Mouse (Mus musculus): ENCODE data around the gene Fabp1. TPM values are rescaled to one million over a fixed set of nuclear protein-coding genes. Genes with fewer than 3 reads are reported as not detected.

The Fabp1 gene
- polyA plus RNA-seq, 1 experiment from 2014 or later: 0.43 TPM

- Histone ChIP-seq H3K36me3 (ENCODE audit: control insufficient read depth, insufficient read depth, low read length) (no peaks in the 10 kb centered on the region), H3K9me3 (ENCODE audit: control insufficient read depth, low read length) (no peaks in the 10 kb centered on the region), H3K27ac (ENCODE audit: low read depth, low read length) (no peak overlapping the region), H3K4me2 (replicated peaks; ENCODE audit: low read depth, low read length) (no peak overlapping the region), H3K27me3 (ENCODE audit: control insufficient read depth, insufficient read depth, low read length) (no peaks in the 10 kb centered on the region), H3K4me3 (ENCODE audit: low read length) (no peak overlapping the region), H3K9ac (ENCODE audit: low read depth, low read length) (no peak overlapping the region), H3K4me1 (ENCODE audit: control insufficient read depth, insufficient read depth, low read length) (no peaks in the 10 kb centered on the region)
- ATAC-seq (ENCODE audit: low FRiP score, low TSS enrichment): no peak
- WGBS: 64% methylated on average over 5 of the region's 5 CpGs
Observed at GRCm38 (mm10) chr6:71201925-71202324, 2.3 kb downstream of the Fabp1 start.

GRCm38 (mm10) chr6:71203674-71204073 lies 4.0 kb downstream of the Fabp1 start:
- Histone ChIP-seq H3K27ac (ENCODE audit: low read depth, low read length) (no peak overlapping the region), H3K36me3 (ENCODE audit: control insufficient read depth, insufficient read depth, low read length) (no peaks in the 10 kb centered on the region), H3K4me1 (ENCODE audit: control insufficient read depth, insufficient read depth, low read length) (no peaks in the 10 kb centered on the region), H3K27me3 (ENCODE audit: control insufficient read depth, insufficient read depth, low read length) (no peaks in the 10 kb centered on the region), H3K4me2 (replicated peaks; ENCODE audit: low read depth, low read length) (no peak overlapping the region), H3K9ac (ENCODE audit: low read depth, low read length) (no peak overlapping the region), H3K4me3 (ENCODE audit: low read length) (no peak overlapping the region), H3K9me3 (ENCODE audit: control insufficient read depth, low read length) (no peaks in the 10 kb centered on the region)
- 79% methylated on average over 5 of the region's 5 CpGs for WGBS
- no peak for ATAC-seq (ENCODE audit: low FRiP score, low TSS enrichment)

- Histone ChIP-seq H3K36me3 (ENCODE audit: control insufficient read depth, insufficient read depth, low read length) (no peaks in the 10 kb centered on the region), H3K27me3 (ENCODE audit: control insufficient read depth, insufficient read depth, low read length) (no peaks in the 10 kb centered on the region), H3K9me3 (ENCODE audit: control insufficient read depth, low read length) (no peaks in the 10 kb centered on the region), H3K9ac (ENCODE audit: low read depth, low read length) (no peak overlapping the region), H3K4me3 (ENCODE audit: low read length) (no peak overlapping the region), H3K27ac (ENCODE audit: low read depth, low read length) (no peak overlapping the region), H3K4me2 (replicated peaks; ENCODE audit: low read depth, low read length) (no peak overlapping the region), H3K4me1 (ENCODE audit: control insufficient read depth, insufficient read depth, low read length) (no peaks in the 10 kb centered on the region)
- no peak for ATAC-seq (ENCODE audit: low FRiP score, low TSS enrichment)
- 73% methylated on average over 8 of the region's 8 CpGs for WGBS
Observed at GRCm38 (mm10) chr6:71204166-71204565, 4.5 kb downstream of the Fabp1 start.

- no peak overlapping the region for H3K27ac ChIP-seq (ENCODE audit: low read depth, low read length)
- no peak overlapping the region for H3K4me2 ChIP-seq (replicated peaks; ENCODE audit: low read depth, low read length)
- no peak for ATAC-seq (ENCODE audit: low FRiP score, low TSS enrichment)
- H3K9ac ChIP-seq (ENCODE audit: low read depth, low read length): no peak overlapping the region
- 63% methylated on average over 2 of the region's 2 CpGs for WGBS
- no peaks in the 10 kb centered on the region for H3K9me3 ChIP-seq (ENCODE audit: control insufficient read depth, low read length)
- H3K4me3 ChIP-seq (ENCODE audit: low read length): no peak overlapping the region
- H3K4me1 ChIP-seq (ENCODE audit: control insufficient read depth, insufficient read depth, low read length): no peaks in the 10 kb centered on the region
- H3K27me3 ChIP-seq (ENCODE audit: control insufficient read depth, insufficient read depth, low read length): no peaks in the 10 kb centered on the region
- H3K36me3 ChIP-seq (ENCODE audit: control insufficient read depth, insufficient read depth, low read length): no peaks in the 10 kb centered on the region
Observed at GRCm38 (mm10) chr6:71208691-71209090, 9.1 kb downstream of the Fabp1 start.

GRCm38 (mm10) chr6:71211917-71212316 lies 12.3 kb downstream of the Fabp1 start:
- Histone ChIP-seq H3K4me1 (ENCODE audit: control insufficient read depth, insufficient read depth, low read length) (no peaks in the 10 kb centered on the region), H3K9ac (ENCODE audit: low read depth, low read length) (no peak overlapping the region), H3K9me3 (ENCODE audit: control insufficient read depth, low read length) (no peaks in the 10 kb centered on the region), H3K27ac (ENCODE audit: low read depth, low read length) (no peak overlapping the region), H3K36me3 (ENCODE audit: control insufficient read depth, insufficient read depth, low read length) (no peaks in the 10 kb centered on the region), H3K4me3 (ENCODE audit: low read length) (no peak overlapping the region), H3K27me3 (ENCODE audit: control insufficient read depth, insufficient read depth, low read length) (no peaks in the 10 kb centered on the region), H3K4me2 (replicated peaks; ENCODE audit: low read depth, low read length) (no peak overlapping the region)
- no peak for ATAC-seq (ENCODE audit: low FRiP score, low TSS enrichment)
- whole genome bisulfite sequencing: 66% methylated on average over 7 of the region's 7 CpGs

- no peak overlapping the region for H3K27ac ChIP-seq (ENCODE audit: low read depth, low read length)
- no peak overlapping the region for H3K9ac ChIP-seq (ENCODE audit: low read depth, low read length)
- H3K36me3 ChIP-seq (ENCODE audit: control insufficient read depth, insufficient read depth, low read length): no peaks in the 10 kb centered on the region
- 98% methylated on average over 3 of the region's 3 CpGs for WGBS
- no peaks in the 10 kb centered on the region for H3K9me3 ChIP-seq (ENCODE audit: control insufficient read depth, low read length)
- H3K27me3 ChIP-seq (ENCODE audit: control insufficient read depth, insufficient read depth, low read length): no peaks in the 10 kb centered on the region
- no peak overlapping the region for H3K4me3 ChIP-seq (ENCODE audit: low read length)
- no peak for ATAC-seq (ENCODE audit: low FRiP score, low TSS enrichment)
- H3K4me2 ChIP-seq (replicated peaks; ENCODE audit: low read depth, low read length): no peak overlapping the region
- H3K4me1 ChIP-seq (ENCODE audit: control insufficient read depth, insufficient read depth, low read length): no peaks in the 10 kb centered on the region
Observed at GRCm38 (mm10) chr6:71212471-71212870, 12.8 kb downstream of the Fabp1 start.

GRCm38 (mm10) chr6:71221501-71221900 lies 21.9 kb downstream of the Fabp1 start:
- Histone ChIP-seq H3K9ac (ENCODE audit: low read depth, low read length) (no peak overlapping the region), H3K27me3 (ENCODE audit: control insufficient read depth, insufficient read depth, low read length) (no peaks in the 10 kb centered on the region), H3K36me3 (ENCODE audit: control insufficient read depth, insufficient read depth, low read length) (no peaks in the 10 kb centered on the region), H3K27ac (ENCODE audit: low read depth, low read length) (no peak overlapping the region), H3K4me1 (ENCODE audit: control insufficient read depth, insufficient read depth, low read length) (no peaks in the 10 kb centered on the region), H3K4me3 (ENCODE audit: low read length) (no peak overlapping the region), H3K9me3 (ENCODE audit: control insufficient read depth, low read length) (no peaks in the 10 kb centered on the region), H3K4me2 (replicated peaks; ENCODE audit: low read depth, low read length) (no peak overlapping the region)
- ATAC-seq (ENCODE audit: low FRiP score, low TSS enrichment): no peak
- WGBS: 90% methylated on average over 4 of the region's 4 CpGs

- Histone ChIP-seq H3K4me2 (replicated peaks; ENCODE audit: low read depth, low read length) (no peak overlapping the region), H3K36me3 (ENCODE audit: control insufficient read depth, insufficient read depth, low read length) (no peaks in the 10 kb centered on the region), H3K9ac (ENCODE audit: low read depth, low read length) (no peak overlapping the region), H3K9me3 (ENCODE audit: control insufficient read depth, low read length) (no peaks in the 10 kb centered on the region), H3K27ac (ENCODE audit: low read depth, low read length) (no peak overlapping the region), H3K4me3 (ENCODE audit: low read length) (no peak overlapping the region), H3K27me3 (ENCODE audit: control insufficient read depth, insufficient read depth, low read length) (no peaks in the 10 kb centered on the region), H3K4me1 (ENCODE audit: control insufficient read depth, insufficient read depth, low read length) (no peaks in the 10 kb centered on the region; the same call in 1 of the 2 replicates)
- 57% methylated on average over 3 of the region's 3 CpGs for WGBS
- ATAC-seq (ENCODE audit: low FRiP score, low TSS enrichment): peak; percentile 62; the same call in 1 of the 2 replicates
Observed at GRCm38 (mm10) chr6:71224184-71224943, 24.7 kb downstream of the Fabp1 start.

GRCm38 (mm10) chr6:71226544-71226943 lies 26.9 kb downstream of the Fabp1 start:
- Histone ChIP-seq H3K36me3 (ENCODE audit: control insufficient read depth, insufficient read depth, low read length) (no peaks in the 10 kb centered on the region), H3K4me3 (ENCODE audit: low read length) (no peak overlapping the region), H3K9me3 (ENCODE audit: control insufficient read depth, low read length) (no peaks in the 10 kb centered on the region), H3K4me2 (replicated peaks; ENCODE audit: low read depth, low read length) (no peak overlapping the region), H3K4me1 (ENCODE audit: control insufficient read depth, insufficient read depth, low read length) (no peaks in the 10 kb centered on the region; the same call in 1 of the 2 replicates), H3K9ac (ENCODE audit: low read depth, low read length) (no peak overlapping the region), H3K27me3 (ENCODE audit: control insufficient read depth, insufficient read depth, low read length) (no peaks in the 10 kb centered on the region), H3K27ac (ENCODE audit: low read depth, low read length) (no peak overlapping the region)
- WGBS: 54% methylated on average over 6 of the region's 6 CpGs
- ATAC-seq (ENCODE audit: low FRiP score, low TSS enrichment): no peak
